Mouse (Mus musculus): ENCODE results near the gene Omg.

GRCm38 (mm10) chr11:79536293-79536692 lies 32.4 kb upstream of the Omg start:
- no peak for TF ChIP-seq GATA1 (IDR thresholded peaks at IDR 0.05; ENCODE audit: low read length)
- TF ChIP-seq TAL1 (IDR thresholded peaks at IDR 0.05; ENCODE audit: low read length): no peak
